8 mouse cellular contexts compared by ENCODE assay signal in the genomic region with DNA sequence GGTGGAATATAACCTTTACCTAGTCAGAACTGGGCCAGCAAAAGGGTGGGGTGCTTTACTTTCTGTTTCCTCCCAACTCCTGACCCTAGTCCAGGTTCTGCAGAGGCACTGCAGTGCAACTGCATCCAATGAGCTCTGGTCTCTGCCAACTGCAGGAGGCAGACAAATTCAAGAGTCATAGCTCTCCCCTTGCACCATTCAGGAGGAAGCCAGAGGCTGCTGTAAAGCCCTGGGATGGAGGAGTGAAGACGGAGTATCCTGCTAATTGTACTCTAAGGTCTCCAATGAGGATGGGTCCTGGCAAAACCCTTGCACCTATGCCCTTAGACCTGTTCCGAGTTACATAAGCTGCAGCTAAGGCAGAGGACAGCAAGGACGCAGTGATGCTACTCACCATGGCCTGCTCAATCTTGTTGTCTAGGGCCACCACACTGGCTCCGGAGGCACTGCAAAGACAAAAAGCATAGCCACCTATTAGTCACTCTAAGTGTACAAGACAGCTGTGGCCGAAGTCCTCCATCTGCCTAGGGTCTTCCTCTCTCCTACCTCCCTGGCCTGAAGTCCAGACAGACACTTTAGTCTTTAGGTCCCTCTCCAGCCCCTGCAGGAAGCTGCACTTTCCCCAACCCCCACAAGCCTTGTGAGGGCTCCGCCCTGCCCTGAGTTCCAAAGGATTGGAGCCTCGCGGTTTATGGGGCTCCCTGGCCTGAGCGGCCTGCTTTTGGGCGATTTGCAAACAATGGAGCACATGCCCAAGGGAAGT. TPM values are rescaled to one million over a fixed set of nuclear protein-coding genes. Genes with fewer than 3 reads are reported as not detected.
DNase-seq lines count a peak whose midpoint lies in the region; ATAC-seq and TF ChIP-seq lines count a peak whose summit lies in the region.

No protein-coding gene starts in this region.

- H3K4me2 ChIP-seq in hindbrain, embryonic 12.5 days (replicated peaks): peak overlapping the region; percentile 59
- H3K4me2 ChIP-seq in limb, embryonic 13.5 days (replicated peaks): peak overlapping the region; percentile 69
- peak overlapping the region; percentile 67 for H3K4me2 ChIP-seq in midbrain, embryonic 16.5 days (ENCODE audit: low read length)

- peak overlapping the region; percentile 82 for H3K4me3 ChIP-seq in gastrocnemius, adult 2 months
- peak overlapping the region; percentile 61 for H3K4me3 ChIP-seq in embryonic fibroblast, embryonic 13.5 days (ENCODE audit: insufficient read depth, low read length)
- peak overlapping the region; percentile 46 for H3K4me3 ChIP-seq in hindbrain, embryonic 12.5 days
- peak overlapping the region; percentile 51 for H3K4me3 ChIP-seq in limb, embryonic 13.5 days
- H3K4me3 ChIP-seq in midbrain, embryonic 16.5 days (ENCODE audit: low read depth, low read length): peak overlapping the region; percentile 48

- WGBS in hindbrain, embryonic 12.5 days: 28% methylated on average over 10 of the region's 10 CpGs
- WGBS in limb, embryonic 13.5 days: 18% methylated on average over 10 of the region's 10 CpGs
- 20% methylated on average over 10 of the region's 10 CpGs for WGBS in midbrain, embryonic 16.5 days

- no peaks in the 10 kb centered on the region for H3K9me3 ChIP-seq in hindbrain, embryonic 12.5 days (replicated peaks)
- no peaks in the 10 kb centered on the region for H3K9me3 ChIP-seq in limb, embryonic 13.5 days
- no peaks in the 10 kb centered on the region for H3K9me3 ChIP-seq in midbrain, embryonic 16.5 days (replicated peaks; ENCODE audit: control insufficient read depth, low read length, poor library complexity, severe bottlenecking)

- no peak for TF ChIP-seq POLR2A in embryonic fibroblast, embryonic 13.5 days (IDR thresholded peaks at IDR 0.05; ENCODE audit: low read depth, low read length)

- H3K36me3 ChIP-seq in hindbrain, embryonic 12.5 days: no peaks in the 10 kb centered on the region
- peaks cover 10% of the 10 kb centered on the region; the same call in 1 of the 2 replicates for H3K36me3 ChIP-seq in limb, embryonic 13.5 days
- no peaks in the 10 kb centered on the region for H3K36me3 ChIP-seq in midbrain, embryonic 16.5 days (ENCODE audit: control insufficient read depth, insufficient read depth, low read length)

- H3K4me1 ChIP-seq in embryonic fibroblast, embryonic 13.5 days (ENCODE audit: control insufficient read depth, insufficient read depth, low read length): no peaks in the 10 kb centered on the region; the same call in 1 of the 2 replicates
- peaks cover 6% of the 10 kb centered on the region; the same call in 1 of the 2 replicates for H3K4me1 ChIP-seq in hindbrain, embryonic 12.5 days
- peaks cover 11% of the 10 kb centered on the region; the same call in 1 of the 2 replicates for H3K4me1 ChIP-seq in limb, embryonic 13.5 days
- peaks cover 6% of the 10 kb centered on the region; the same call in 1 of the 2 replicates for H3K4me1 ChIP-seq in midbrain, embryonic 16.5 days (ENCODE audit: control insufficient read depth, insufficient read depth, low read length)

- DNase-seq in gastrocnemius, adult 2 months: peak; percentile 53
- DNase-seq in gastrocnemius, postnatal 14 days: no peak
- DNase-seq in adrenal gland, postnatal 36 days: peak; percentile 25 to 29
- peak; percentile 56 for DNase-seq in thymus, postnatal 14 days

- H3K27me3 ChIP-seq in hindbrain, embryonic 12.5 days: peaks cover 51% of the 10 kb centered on the region
- H3K27me3 ChIP-seq in limb, embryonic 13.5 days: peaks cover 67% of the 10 kb centered on the region
- peaks cover 4% of the 10 kb centered on the region for H3K27me3 ChIP-seq in midbrain, embryonic 16.5 days (ENCODE audit: control insufficient read depth, insufficient read depth, low read depth, low read length)

- H3K9ac ChIP-seq in hindbrain, embryonic 12.5 days: peak overlapping the region; percentile 66
- H3K9ac ChIP-seq in limb, embryonic 13.5 days: peak overlapping the region; percentile 74
- peak overlapping the region; percentile 73 for H3K9ac ChIP-seq in midbrain, embryonic 16.5 days (ENCODE audit: low read depth, low read length)

- peak; percentile 79 for ATAC-seq in hindbrain, embryonic 12.5 days (ENCODE audit: low FRiP score)
- peak; percentile 35 for ATAC-seq in limb, embryonic 13.5 days (ENCODE audit: low FRiP score, low read depth)
- peak; percentile 64 for ATAC-seq in midbrain, embryonic 16.5 days

- peak overlapping the region; percentile 97 for H3K27ac ChIP-seq in gastrocnemius, adult 2 months
- peak overlapping the region; percentile 80 for H3K27ac ChIP-seq in embryonic fibroblast, embryonic 13.5 days (ENCODE audit: insufficient read depth, low read length)
- H3K27ac ChIP-seq in hindbrain, embryonic 12.5 days: peak overlapping the region; percentile 86
- H3K27ac ChIP-seq in limb, embryonic 13.5 days: peak overlapping the region; percentile 87
- peak overlapping the region; percentile 83 for H3K27ac ChIP-seq in midbrain, embryonic 16.5 days (ENCODE audit: low read length)

- no peak for TF ChIP-seq CTCF in gastrocnemius, adult 2 months (IDR thresholded peaks at IDR 0.05)
- TF ChIP-seq CTCF in embryonic fibroblast, embryonic 13.5 days (IDR thresholded peaks at IDR 0.05; ENCODE audit: borderline replicate concordance, insufficient read depth, low read length): no peak

- intact Hi-C loops in gastrocnemius, adult 2 months (cut with DNase I): no loop called here
- intact Hi-C loops in gastrocnemius, postnatal 14 days (cut with DNase I; ENCODE audit: low total_unique reads): no loop called here

RNA-seq across cellular contexts. Expression of a gene that starts 58.6 kb away (rescaled TPM):
- 100 to 1,000 TPM; 243 to 420 TPM for total RNA-seq in gastrocnemius, adult 2 months (2021)
- 100 to 1,000 TPM; 119 to 244 TPM for total RNA-seq in gastrocnemius, postnatal 14 days (2021)
- total RNA-seq in adrenal gland, postnatal 36 days (2021): 100 to 1,000 TPM; 118 to 142 TPM
- polyA plus RNA-seq in embryonic fibroblast, embryonic 13.5 days (2011; ENCODE audit: insufficient read length, low read depth, missing spikeins): 30.8 and 40.7 TPM in 2 replicates
- 119 and 126 TPM in 2 replicates for polyA plus RNA-seq in hindbrain, embryonic 12.5 days (2016; fragmentation: Nextera tagmentation; extraction: Ambion mirVana)
- polyA plus RNA-seq in limb, embryonic 13.5 days (2015; fragmentation: Nextera tagmentation; extraction: Ambion mirVana): 109 and 114 TPM in 2 replicates
- 127 and 133 TPM in 2 replicates for polyA plus RNA-seq in midbrain, embryonic 16.5 days (2015; fragmentation: Nextera tagmentation; extraction: Ambion mirVana)
